Mouse (Mus musculus) heart, postnatal 25 days (tissue): ENCODE data around the gene Tnfaip8l1. TPM values are rescaled to one million over a fixed set of nuclear protein-coding genes. Genes with fewer than 3 reads are reported as not detected.

Experiments
- DNase-seq: peaks from one replicate; pipeline ENCODE4 v3.0.0; 2022; ENCODE audit warnings: low spot score
- intact Hi-C: fragments of 180-260 bp; cut with DNase I; formaldehyde crosslinking; loops from one replicate; pipeline ENCODE4 v1.15.1; 2025
- total RNA-seq, 2 experiments: library from RNA; stranded (reverse); gene quantifications; 2 replicates each; pipeline ENCODE4 v1.2.3; 2021

Gene Tnfaip8l1
- total RNA-seq, 2 experiments from 2014 or later = 2.2 to 2.5 TPM

DNA sequence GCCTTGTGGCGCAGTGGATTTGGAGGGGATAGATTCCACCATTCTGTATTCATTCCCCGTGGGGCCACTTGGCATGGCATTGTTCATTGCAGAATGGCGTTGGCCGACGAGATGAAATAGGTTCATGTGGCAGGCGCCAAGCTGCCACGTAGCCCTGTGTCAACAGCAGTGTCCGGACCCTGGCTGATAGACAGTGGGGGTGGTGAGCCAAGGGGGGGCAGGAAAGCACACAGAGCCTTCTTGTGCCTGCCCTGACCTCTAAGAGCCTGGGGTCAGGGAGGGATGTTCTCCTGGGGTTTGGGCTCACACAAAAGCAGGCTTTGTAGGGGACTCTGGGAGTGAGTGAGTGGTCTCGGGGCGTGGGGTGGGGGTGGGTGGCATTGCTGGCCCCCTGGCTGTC lies 8.4 kb downstream of the Tnfaip8l1 start:
- intact Hi-C loops = no loop called here
- DNase-seq = no peak

DNA sequence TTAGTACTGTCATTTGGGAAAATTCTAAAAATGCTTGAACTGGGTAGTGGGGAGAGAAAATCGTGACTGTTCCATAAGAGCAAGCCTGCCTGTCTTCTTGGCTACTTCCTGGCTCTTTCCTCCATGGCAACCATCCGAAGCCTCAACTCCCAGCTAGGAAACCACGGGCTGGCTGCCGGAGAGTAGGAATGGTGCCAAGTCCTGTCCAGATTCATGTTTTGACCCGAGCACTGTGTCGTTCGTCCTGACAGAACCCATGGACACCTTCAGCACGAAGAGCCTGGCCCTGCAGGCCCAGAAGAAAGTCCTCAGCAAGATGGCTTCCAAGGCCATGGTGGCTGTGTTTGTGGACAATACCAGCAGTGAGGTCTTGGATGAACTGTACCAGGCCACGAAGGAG lies 9.2 kb downstream of the Tnfaip8l1 start:
- DNase-seq = no peak
- intact Hi-C loops = no loop called here

DNA sequence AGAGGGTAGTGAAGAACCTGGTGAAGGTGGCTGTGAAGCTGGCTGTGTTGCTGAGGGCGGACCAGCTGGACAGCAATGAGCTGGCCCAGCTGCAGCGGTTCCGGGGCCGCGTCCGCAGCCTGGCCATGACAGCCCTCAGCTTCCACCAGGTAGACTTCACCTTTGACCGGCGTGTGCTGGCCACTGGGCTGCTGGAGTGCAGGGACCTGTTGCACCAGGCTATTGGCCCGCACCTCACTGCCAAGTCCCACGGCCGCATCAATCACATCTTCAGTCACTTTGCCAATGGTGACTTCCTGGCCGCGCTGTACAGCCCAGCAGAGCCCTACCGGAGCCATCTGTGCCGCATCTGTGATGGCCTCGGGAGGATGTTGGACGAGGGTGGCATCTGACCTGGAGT lies 9.6 kb downstream of the Tnfaip8l1 start:
- no peak for DNase-seq
- intact Hi-C loops = no loop called here

DNA sequence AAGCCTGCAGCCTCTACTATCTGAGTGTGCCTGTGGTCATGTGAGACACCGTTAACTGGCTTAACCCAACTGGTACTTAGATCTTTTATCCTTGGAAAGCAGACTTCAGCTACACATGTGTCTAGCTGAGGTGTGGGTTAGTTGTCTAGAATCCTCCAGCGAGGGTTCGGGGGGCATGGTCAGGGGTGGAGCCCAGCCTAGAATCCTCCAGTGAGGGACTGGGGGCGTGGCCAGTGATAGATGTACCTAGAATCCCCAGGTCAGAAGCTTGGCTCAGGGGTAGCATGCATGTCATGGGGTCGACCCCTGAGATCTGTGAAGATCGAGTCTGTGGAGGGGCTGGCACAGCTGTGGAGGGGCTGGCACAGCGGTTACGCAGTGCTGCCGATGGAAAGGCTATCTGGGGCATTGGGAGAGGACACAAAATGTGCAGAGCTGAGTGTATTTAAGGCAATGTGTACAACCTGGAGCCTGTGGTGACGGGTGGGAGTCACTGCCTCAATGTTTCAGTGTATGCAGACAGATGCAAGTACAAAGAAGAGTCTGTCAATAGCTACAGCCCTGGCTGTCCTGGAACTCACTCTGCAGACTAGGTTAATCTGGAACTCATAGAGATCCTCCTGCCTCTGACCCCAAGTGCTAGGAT lies 11.2 kb downstream of the Tnfaip8l1 start:
- no peak for DNase-seq
- intact Hi-C loops = no loop called here

DNA sequence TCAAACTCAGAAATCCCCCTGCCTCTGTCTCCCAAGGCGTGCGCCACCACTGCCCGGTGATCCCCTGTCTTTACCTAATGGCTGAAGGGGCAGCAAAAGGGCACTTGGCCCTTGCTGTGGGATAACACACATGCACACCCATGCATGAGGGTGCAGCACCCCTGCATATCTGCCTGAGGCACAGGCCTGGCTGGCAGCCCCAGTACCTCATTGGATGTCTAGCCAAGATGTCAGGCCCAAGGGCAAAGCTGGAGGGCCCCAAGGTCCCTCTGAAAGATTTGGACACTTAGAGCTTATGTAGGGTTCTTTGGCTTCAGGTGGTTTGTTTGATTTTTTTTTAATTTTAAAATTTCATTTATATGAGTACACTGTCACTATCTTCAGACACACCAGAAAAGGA lies 13.1 kb downstream of the Tnfaip8l1 start:
- no peak for DNase-seq
- intact Hi-C loops = no loop called here

DNA sequence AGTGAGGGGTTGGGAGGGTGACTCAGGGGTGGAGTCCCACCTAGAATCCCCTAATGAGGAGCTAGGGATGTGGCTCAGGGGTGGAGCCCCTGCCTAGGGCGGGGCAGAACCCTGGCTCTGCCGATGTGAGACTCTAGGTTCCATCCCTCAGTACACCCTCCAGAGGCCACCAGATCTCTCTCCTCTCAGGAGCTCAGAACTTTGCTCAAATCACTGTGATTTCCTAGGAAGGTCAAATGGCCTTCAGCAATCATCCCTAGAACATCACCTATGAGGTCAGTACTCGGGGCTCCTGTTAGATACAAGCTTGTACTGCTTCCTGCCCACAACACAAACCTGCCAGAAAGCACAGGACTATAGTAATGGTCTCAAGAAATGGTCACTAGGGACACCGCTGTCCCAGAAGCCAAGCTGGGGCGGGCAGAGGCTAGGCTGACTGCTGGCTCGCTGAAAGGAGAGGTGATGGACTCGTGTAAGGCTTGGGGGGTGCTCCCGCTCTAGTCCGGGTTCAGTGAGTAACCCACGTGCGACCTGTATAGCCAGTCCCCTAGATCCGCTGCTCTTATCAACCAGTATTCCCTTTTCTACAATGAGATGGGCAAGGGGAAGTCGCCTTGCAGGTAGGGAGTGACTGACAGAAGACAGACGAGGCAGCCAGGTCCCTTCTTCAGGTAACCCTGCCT lies 20.8 kb downstream of the Tnfaip8l1 start:
- no peak for DNase-seq
- intact Hi-C loops = loop anchor here (2.0 kb wide), 1 partner anchor 20 kb away; the partner anchor contains the start of gene Tnfaip8l1

DNA sequence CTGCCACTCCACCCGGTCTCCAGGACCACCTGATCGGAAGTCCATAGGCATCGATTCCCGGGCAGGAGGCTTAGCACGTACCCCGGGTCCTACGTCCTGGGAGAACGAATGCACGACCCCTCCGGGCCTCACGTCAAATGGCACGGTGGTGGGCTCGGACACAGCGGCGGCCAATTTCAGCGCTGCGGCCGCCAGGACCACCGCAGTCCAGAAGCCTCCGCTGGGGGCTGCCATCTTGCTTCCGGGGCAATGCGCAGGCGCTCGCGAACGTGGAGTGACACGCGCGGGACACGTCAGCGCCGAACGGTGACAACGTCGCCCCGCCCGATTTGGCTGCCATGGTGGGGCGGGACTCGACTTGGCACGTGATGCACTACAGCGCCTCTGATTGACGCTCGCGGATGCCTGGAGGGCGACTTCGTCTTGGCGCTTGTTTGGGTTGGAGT lies 21.4 kb downstream of the Tnfaip8l1 start, which contains the start of gene Mydgf:
Gene Mydgf, minus strand, starts transcription at position 263 of the 446 bp plus-strand sequence.
- peak; percentile 94 for DNase-seq
- intact Hi-C loops = loop anchor here (2.0 kb wide), 1 partner anchor 21 kb away; the partner anchor contains the start of gene Tnfaip8l1

DNA sequence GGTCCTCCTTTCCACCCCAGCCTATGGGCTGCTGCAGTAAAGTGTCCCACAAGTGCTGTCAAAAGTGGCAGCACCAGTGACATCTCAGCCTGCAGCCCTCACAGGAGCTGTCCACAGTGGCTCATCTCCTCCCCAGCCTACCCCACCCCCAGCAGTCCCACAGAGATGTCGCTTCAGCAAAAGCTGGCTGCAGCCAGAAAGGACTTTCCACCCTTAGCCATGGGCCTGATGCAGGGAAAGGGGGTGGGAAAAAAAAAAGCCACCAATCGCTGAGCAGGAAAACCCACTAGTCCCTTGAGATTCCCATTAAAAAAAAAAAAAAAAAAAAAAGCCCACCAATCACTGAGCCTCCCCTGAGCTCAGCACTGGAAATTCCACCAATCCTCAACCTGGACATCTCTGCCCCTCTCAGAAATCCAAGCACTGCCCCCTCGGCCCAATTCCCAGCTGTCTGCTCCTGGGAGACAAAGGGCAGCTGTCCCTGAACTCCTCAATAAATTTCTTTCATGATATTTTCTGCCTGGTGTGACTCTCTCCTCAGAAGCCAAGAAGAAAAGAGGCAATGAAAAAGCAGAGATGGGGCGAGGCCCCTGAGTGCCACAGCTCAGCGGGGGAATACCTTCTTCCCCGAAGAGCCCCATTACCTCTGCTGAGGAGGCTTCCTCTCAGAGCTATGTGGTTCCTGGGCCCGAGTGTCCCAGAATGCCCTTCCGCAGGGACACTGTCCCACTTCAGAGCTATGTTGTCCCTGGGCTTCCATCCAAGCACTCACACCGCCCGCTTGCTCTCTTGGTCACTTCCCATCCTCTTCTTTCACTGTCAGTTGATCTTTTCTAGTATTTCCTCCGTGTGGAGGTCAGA lies 23.2 kb downstream of the Tnfaip8l1 start:
- intact Hi-C loops = no loop called here
- peak; percentile 62 for DNase-seq

DNA sequence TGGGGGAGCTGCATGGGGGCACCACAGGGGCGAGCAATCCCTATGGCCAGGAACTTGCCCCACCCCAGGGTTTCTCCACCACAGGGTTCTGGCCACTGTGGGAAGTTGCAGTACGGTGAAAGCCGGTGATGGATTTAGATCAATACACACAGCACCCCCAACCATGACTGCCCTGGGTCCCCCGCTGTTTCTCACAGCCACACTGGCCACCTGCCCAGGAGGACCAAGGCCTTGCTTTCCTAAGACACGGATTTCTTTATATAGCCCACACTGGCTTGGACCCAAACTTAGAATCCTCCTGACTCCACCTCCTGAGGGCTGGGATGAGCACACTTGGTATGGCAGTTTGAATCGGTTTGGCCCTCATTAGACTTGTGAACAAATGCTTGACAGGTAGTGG lies 29.0 kb downstream of the Tnfaip8l1 start:
- intact Hi-C loops = no loop called here
- no peak for DNase-seq

DNA sequence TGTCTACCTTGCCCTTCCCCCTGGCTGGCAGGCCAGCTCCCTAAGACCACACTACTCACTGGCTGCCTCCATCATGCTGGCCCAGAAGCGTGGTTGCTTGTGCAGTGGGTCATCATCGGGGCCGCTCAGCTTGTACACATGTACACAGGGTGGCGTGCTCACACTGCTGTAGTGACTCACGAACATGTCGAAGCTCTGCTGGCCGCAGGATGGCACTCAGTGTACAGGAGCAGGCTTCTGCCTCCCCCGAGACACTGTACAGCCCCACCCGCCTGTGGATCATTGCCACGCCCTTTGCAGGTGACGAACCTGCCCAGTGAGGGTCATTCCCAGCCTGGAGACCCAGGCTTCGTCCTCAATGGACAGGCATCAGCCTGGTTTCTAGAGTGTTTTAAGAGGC lies 32.1 kb downstream of the Tnfaip8l1 start:
- intact Hi-C loops = no loop called here
- DNase-seq = no peak

DNA sequence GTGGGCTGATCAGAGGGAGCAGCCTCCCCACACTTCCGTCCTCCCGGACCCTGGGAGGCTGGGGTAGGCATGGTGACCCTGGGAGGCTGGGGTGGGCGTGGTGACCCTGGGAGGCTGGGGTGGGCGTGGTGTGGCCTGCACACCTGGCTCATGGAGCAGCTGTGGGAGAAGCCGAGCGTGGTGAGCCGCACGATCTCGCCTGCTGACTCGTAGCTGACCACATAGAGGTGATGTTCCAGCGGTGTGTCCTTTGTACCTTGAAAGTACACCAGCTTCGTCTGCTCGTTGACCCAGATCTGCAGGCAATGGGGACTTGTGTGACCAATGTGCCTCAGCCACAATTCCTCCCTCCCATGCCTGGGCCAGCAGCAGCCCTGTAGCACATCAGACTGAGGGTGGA lies 32.5 kb downstream of the Tnfaip8l1 start:
- intact Hi-C loops = loop anchor here (5.0 kb wide), 1 partner anchor 58 kb away; no protein-coding TSS in a partner anchor
- DNase-seq = no peak

DNA sequence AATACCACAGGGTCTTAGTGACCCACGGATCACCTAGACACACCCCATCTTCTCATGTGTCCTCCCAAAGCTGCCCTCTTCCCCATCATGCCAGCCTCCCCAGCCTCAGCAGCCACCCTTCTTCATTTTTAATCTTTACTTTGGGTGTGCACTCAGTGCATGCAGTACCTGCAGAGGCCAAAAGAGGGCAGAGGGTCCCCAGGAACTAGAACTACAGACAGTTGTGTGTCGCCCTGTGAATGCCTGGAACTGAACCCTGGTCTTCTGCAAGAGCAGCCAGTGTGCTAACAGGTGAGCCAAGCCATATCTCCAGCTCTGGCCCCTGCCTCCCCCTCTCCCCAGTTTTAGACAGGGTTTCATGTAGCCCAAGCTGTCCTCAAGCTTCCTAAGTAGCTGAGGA lies 34.6 kb downstream of the Tnfaip8l1 start:
- intact Hi-C loops = loop anchor here (5.0 kb wide), 1 partner anchor 55 kb away; no protein-coding TSS in a partner anchor
- DNase-seq = no peak

DNA sequence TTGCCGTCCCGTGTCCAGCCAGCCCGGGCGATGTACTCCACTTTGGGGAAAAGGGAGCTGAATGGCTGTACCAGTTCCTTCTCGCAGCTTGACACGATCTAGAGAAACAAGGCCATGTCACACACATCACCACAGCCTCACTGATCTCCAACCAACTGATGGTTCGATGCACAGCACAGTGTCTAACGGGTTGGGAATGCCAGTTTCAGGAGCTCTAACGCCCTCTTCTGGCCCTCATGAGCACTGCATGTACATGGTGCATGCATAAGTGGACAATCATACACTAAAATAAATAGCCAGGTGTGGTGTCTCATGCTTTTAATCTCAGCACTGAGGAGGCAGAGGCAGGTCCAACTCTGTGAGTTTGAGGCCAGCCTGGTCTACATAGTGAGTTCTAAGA lies 38.3 kb downstream of the Tnfaip8l1 start:
- no peak for DNase-seq
- intact Hi-C loops = no loop called here

DNA sequence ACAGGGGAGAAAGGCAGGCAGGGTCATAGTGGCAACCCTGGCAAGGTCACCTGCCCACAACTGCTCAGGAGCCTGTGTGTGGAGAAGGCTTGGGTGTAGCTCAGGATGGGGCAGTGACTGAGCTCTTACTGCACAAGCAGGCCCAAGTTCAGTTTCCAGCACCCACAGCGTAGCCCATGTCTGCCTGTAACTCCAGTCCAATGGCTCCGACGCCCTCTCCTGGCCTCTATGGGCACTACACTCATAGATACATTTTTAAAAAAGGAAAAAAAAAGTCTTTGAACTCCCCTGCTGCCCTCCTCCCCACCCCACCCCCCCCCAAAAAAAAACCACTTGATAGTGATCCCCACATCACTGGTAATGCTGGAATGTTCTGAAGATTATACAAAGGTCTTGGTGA lies 39.4 kb downstream of the Tnfaip8l1 start:
- intact Hi-C loops = no loop called here
- DNase-seq = no peak

DNA sequence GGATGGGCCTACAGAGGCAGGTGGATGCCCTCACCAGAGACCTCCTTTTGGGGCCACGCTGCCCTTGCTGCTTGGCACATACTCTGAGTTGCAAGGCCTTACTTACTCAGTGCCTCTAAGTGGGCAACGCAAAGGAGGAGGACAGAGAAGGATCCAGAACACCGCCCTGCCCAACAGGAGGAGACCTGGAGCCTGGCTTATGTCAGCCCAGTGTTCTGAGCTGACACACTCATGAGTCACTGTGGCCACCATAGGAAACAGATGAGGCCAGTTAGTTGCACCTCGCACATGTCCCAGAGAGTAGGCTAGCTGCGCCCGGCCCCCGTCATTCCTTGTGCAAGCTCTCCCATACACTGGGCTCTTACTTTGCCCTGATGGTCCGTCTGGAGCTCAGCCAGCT lies 40.2 kb downstream of the Tnfaip8l1 start:
- intact Hi-C loops = no loop called here
- DNase-seq = no peak

DNA sequence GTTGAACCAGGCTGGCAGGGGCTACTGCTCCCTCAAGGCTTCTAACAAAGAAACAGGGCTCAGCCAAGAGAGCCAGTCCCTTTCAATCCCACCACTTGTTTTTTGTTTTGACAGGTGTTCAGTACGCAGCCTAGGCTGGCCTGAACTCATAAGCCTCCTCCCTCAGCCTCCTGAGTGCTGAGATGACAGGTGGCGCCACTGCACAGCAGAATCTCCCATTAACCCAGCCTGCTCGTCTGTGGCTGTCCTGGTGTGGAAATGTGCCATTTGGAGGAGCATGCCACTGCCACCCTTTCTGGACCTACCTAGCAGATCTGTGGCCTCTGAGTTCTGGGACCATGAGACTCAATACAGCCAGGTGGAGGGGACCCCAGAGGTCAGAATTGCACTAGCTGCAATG lies 41.5 kb downstream of the Tnfaip8l1 start:
- DNase-seq = no peak
- intact Hi-C loops = no loop called here

DNA sequence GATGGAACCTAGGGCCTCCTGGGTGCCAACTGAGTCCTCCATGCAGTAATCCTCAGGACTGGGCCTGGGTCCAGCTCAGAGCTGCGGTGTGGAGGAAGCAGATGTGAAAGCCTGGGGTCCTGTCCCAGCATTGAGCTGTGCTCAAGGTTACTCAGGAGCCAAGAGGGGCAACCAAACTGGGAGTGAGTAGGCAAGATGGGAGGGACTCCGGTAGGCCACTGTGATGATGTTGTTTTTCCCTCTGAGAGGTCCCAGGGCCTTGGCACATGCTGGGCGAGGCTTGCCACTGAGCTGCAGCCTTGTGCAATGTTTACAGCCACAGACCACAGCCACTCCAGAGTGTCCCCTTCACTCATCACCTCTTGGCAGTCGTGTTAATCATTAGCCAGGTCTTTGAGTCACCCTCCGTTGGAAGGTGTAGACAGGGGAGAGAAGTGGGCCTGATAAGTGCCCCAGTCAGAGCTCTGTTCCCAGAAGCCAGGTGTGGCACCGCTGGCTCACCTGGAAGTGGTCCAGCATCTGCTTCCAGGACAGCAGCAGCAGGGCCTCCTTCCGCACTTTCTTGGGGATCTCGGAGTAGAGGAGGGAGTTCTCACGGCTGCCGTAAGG lies 44.1 kb downstream of the Tnfaip8l1 start:
- intact Hi-C loops = no loop called here
- no peak for DNase-seq

DNA sequence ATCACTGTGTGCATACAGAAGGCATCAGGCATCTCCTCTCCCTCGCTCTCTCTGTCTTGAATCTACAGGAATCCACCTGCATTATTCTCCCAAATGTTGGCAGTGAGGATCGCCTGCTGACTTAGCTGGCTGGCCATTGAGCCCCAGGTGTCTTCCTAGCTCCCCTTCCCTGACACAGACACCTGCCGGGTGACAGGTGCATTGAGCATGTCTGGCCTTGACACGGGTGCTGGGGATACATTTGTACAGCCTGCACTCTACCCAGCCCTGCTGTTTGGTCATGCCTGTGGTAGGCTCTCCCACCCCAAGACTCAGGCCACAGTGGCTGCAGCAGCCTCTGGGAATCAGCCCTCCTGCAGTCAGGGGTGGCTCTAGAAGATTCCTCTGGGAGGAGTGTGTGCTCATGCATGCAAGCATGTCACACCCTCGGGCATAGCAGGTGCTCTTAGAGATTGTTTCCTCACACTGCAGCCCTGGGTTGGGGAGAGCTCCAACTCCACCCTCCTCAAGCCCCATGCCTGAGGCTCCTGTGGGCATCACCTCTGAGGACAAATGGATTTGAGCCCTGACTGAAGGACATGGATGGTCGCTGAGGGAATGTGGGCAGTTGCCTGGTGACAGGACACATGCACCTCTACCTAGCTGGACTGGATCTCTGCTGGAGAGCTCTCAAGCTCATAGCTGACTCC lies 44.9 kb downstream of the Tnfaip8l1 start:
- intact Hi-C loops = no loop called here
- DNase-seq = no peak

DNA sequence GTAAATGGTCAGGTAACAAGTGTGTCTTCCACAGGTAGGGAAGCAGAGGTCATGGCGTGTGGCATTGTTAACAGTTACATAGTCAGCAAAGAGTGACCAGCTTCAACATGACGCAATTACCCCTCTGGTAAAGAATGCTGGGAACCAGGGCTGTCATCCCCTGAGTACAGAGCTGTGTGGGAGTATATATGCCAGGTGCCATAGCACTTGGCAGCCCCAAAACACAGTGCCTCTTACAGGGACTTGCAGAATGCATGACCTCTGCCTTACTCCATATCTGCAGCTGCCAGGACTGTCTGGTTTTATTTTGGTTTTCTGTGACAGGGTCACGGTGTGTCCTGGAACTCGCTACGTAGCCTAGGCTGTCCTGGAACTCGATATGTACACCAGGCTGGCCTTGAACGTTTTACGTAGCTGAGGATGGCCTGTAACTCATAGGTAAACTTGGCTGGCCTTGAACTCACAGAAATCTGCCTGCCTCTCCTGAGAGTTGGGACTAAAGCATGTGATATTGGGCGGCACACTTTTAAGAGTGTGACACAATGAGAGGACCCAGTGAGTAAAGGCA lies 45.8 kb downstream of the Tnfaip8l1 start:
- no peak for DNase-seq
- intact Hi-C loops = no loop called here
